14 mouse cellular contexts compared by ENCODE assay signal in genomic region chr17:87315891-87316763, GRCm38 (mm10). TPM values are rescaled to one million over a fixed set of nuclear protein-coding genes. Genes with fewer than 3 reads are reported as not detected.
DNase-seq lines count a peak whose midpoint lies in the region; ATAC-seq and TF ChIP-seq lines count a peak whose summit lies in the region.
"Had no signal": no experiment of that assay in that cellular context is flagged by ENCODE, and none has a peak within 500 bp of the region (broad histone marks: within the 10 kb centered on the region; RNA-seq: fewer than 3 reads in every experiment).

No protein-coding gene starts in this region.

- ATAC-seq in cerebellum, adult (ENCODE audit: insufficient number of reproducible peaks, low FRiP score, low TSS enrichment): no peak
- no peak for ATAC-seq in lung, embryonic 14.5 days (ENCODE audit: insufficient read depth)
- ATAC-seq in liver, postnatal 0 days: no peak

- H3K9ac ChIP-seq in lung, embryonic 14.5 days: no peak overlapping the region
- H3K9ac ChIP-seq in liver, postnatal 0 days (replicated peaks): no peak overlapping the region
- H3K9ac ChIP-seq: forebrain, embryonic 15.5 days had no signal

- H3K4me3 ChIP-seq in lung, embryonic 14.5 days (ENCODE audit: low read depth, low read length): no peak overlapping the region
- H3K4me3 ChIP-seq in lung, adult 2 months (replicated peaks; ENCODE audit: extremely low read depth, low read depth, low read length): no peak overlapping the region
- H3K4me3 ChIP-seq in liver, postnatal 0 days (ENCODE audit: low read depth, low read length): no peak overlapping the region
- H3K4me3 ChIP-seq in thymus, adult 2 months (ENCODE audit: control insufficient read depth, insufficient read depth, low read length): no peak overlapping the region
- H3K4me3 ChIP-seq: forebrain, embryonic 15.5 days; neural tube, embryonic 15.5 days had no signal

- no peak overlapping the region for H3K27ac ChIP-seq in lung, embryonic 14.5 days (ENCODE audit: low read depth)
- peak overlapping the region; percentile 70 for H3K27ac ChIP-seq in liver, postnatal 0 days (ENCODE audit: low read depth)
- H3K27ac ChIP-seq in thymus, adult 2 months (ENCODE audit: control insufficient read depth, insufficient read depth, low read length): no peak overlapping the region
- H3K27ac ChIP-seq: forebrain, embryonic 15.5 days; neural tube, embryonic 15.5 days had no signal

- no peak overlapping the region for H3K4me2 ChIP-seq in lung, embryonic 14.5 days
- H3K4me2 ChIP-seq in liver, postnatal 0 days (ENCODE audit: low read depth, low read length): 0 out of 2 replicates have a peak overlapping the region, but pooled peaks have one; percentile 36
- H3K4me2 ChIP-seq: forebrain, embryonic 15.5 days had no signal

- peak; percentile 0; the same call in 1 of the 2 replicates for TF ChIP-seq CTCF in lung, embryonic 14.5 days (IDR thresholded peaks at IDR 0.05; ENCODE audit: low read depth)
- TF ChIP-seq CTCF in lung, adult 2 months (IDR thresholded peaks at IDR 0.05; ENCODE audit: insufficient read depth, low read length): no peak
- peak; percentile 51 for TF ChIP-seq CTCF in liver, postnatal 0 days (IDR thresholded peaks at IDR 0.05; ENCODE audit: low read depth)
- no peak for TF ChIP-seq CTCF in thymus, adult 2 months (IDR thresholded peaks at IDR 0.05; ENCODE audit: borderline replicate concordance, control insufficient read depth, extremely low read depth, insufficient read depth, low read length, poor library complexity)

- no peaks in the 10 kb centered on the region; the same call in 1 of the 2 replicates for H3K4me1 ChIP-seq in lung, embryonic 14.5 days (ENCODE audit: insufficient read depth)
- H3K4me1 ChIP-seq in lung, adult 2 months (ENCODE audit: control insufficient read depth, insufficient read depth, low read length): peaks cover 12% of the 10 kb centered on the region; the same call in 1 of the 2 replicates
- peaks cover 19% of the 10 kb centered on the region for H3K4me1 ChIP-seq in liver, postnatal 0 days (ENCODE audit: insufficient read depth)
- peaks cover 11% of the 10 kb centered on the region for H3K4me1 ChIP-seq in thymus, adult 2 months (replicated peaks; ENCODE audit: control insufficient read depth, insufficient read depth, low read length)

- no peaks in the 10 kb centered on the region for H3K9me3 ChIP-seq in lung, embryonic 14.5 days (ENCODE audit: low read depth, low read length)
- no peaks in the 10 kb centered on the region for H3K9me3 ChIP-seq in liver, postnatal 0 days (ENCODE audit: low read length)
- H3K9me3 ChIP-seq: forebrain, embryonic 15.5 days; G1E; neural tube, embryonic 15.5 days had no signal

- TF ChIP-seq EP300 in liver, postnatal 0 days (IDR thresholded peaks at IDR 0.05; ENCODE audit: low read depth): no peak

- H3K27me3 ChIP-seq in lung, embryonic 14.5 days (ENCODE audit: insufficient read depth, low read length): no peaks in the 10 kb centered on the region
- no peaks in the 10 kb centered on the region for H3K27me3 ChIP-seq in liver, postnatal 0 days (ENCODE audit: insufficient read depth, low read length)
- H3K27me3 ChIP-seq in thymus, adult 2 months (ENCODE audit: control insufficient read depth, insufficient read depth, low read length): no peaks in the 10 kb centered on the region
- H3K27me3 ChIP-seq: forebrain, embryonic 15.5 days; neural tube, embryonic 15.5 days had no signal

- WGBS in lung, embryonic 14.5 days: 70% methylated on average over 23 of the region's 23 CpGs
- 83% methylated on average over 23 of the region's 23 CpGs for WGBS in lung, adult 2 months
- WGBS in liver, postnatal 0 days (ENCODE audit: insufficient replicate concordance): 54% methylated on average over 23 of the region's 23 CpGs
- 66% methylated on average over 23 of the region's 23 CpGs for WGBS in thymus, adult 2 months

- peak; percentile 67 for DNase-seq in cerebellum, adult 11-12 months
- no peak for DNase-seq in lung, embryonic 14.5 days
- DNase-seq in lung, adult 2 months: no peak
- peak; percentile 76 for DNase-seq in cerebellum, adult 9-11 months
- DNase-seq in liver, postnatal 0 days: no peak
- no peak for DNase-seq in right cerebral cortex, postnatal 36 days (ENCODE audit: low spot score in 2 of 2)
- no peak for DNase-seq in thymus, adult 2 months
- DNase-seq: heart, postnatal 36 days; right cerebral cortex, postnatal 4 days; thymus, postnatal 14 days had no signal

- TF ChIP-seq POLR2A in lung, adult 2 months (IDR thresholded peaks at IDR 0.05; ENCODE audit: borderline replicate concordance, extremely low read depth, low read depth, low read length): no peak
- no peak for TF ChIP-seq POLR2A in thymus, adult 2 months (IDR thresholded peaks at IDR 0.05; ENCODE audit: control insufficient read depth, extremely low read depth, insufficient read depth, low read length, poor library complexity)

- no peaks in the 10 kb centered on the region for H3K36me3 ChIP-seq in lung, embryonic 14.5 days (ENCODE audit: insufficient read depth)
- H3K36me3 ChIP-seq in liver, postnatal 0 days (replicated peaks; ENCODE audit: insufficient read depth, low read length): peaks cover 7% of the 10 kb centered on the region; the same call in 1 of the 2 replicates
- H3K36me3 ChIP-seq in thymus, adult 2 months (ENCODE audit: control insufficient read depth, insufficient read depth, low read length): 0 out of 2 replicates have a peak, but pooled peaks cover 4% of the 10 kb centered on the region
- H3K36me3 ChIP-seq: forebrain, embryonic 15.5 days; neural tube, embryonic 15.5 days had no signal

RNA-seq across cellular contexts. Expression of gene Ttc7, which starts 33.4 kb away (rescaled TPM):
- 2.8 and 3.6 TPM in 2 replicates for polyA plus RNA-seq in lung, embryonic 14.5 days (2014; fragmentation: Nextera tagmentation; extraction: Ambion mirVana)
- 78.4 and 102 TPM in 2 replicates for polyA plus RNA-seq in lung, adult 2 months (2012; rRNA removed)
- polyA plus RNA-seq in liver, postnatal 0 days (2015; fragmentation: Nextera tagmentation; extraction: Ambion mirVana): 10.1 and 12.1 TPM in 2 replicates
- 93.6 and 148 TPM in 2 replicates for polyA plus RNA-seq in thymus, adult 2 months (2012; rRNA removed)

RNA-seq across cellular contexts. Expression of gene Mcfd2, which starts 50.4 kb away (rescaled TPM):
- polyA plus RNA-seq in lung, embryonic 14.5 days (2014; fragmentation: Nextera tagmentation; extraction: Ambion mirVana): 103 and 107 TPM in 2 replicates
- 71.7 and 87.8 TPM in 2 replicates for polyA plus RNA-seq in lung, adult 2 months (2012; rRNA removed)
- polyA plus RNA-seq in liver, postnatal 0 days (2015; fragmentation: Nextera tagmentation; extraction: Ambion mirVana): 139 and 148 TPM in 2 replicates
- polyA plus RNA-seq in thymus, adult 2 months (2012; rRNA removed): 46.7 and 48.7 TPM in 2 replicates

Comparison
In these comparisons a context has a peak if more than half of its experiments do, and no peak if none do; other contexts are left out.
1. CTCF ChIP-seq: peak in lung, embryonic 14.5 days (single experiment) and liver, postnatal 0 days (single experiment); none in lung, adult 2 months (single experiment) and thymus, adult 2 months (single experiment).
2. DNase-seq: peak in cerebellum, adult 11-12 months (single experiment) and cerebellum, adult 9-11 months (single experiment); none in lung, embryonic 14.5 days (single experiment), lung, adult 2 months (single experiment), liver, postnatal 0 days (single experiment), right cerebral cortex, postnatal 36 days (0 of 2) and thymus, adult 2 months (single experiment).